Mouse (Mus musculus) erythroblast, embryonic 14.5 days (primary cell): Measurements from ENCODE around the gene Dnajb12.

Experiments
- GATA1 ChIP-seq: IDR thresholded peaks from 2 replicates; pipeline ENCODE4 v1.6.1; 2012; ENCODE audit warnings: low read length, inconsistent platforms, mixed read lengths
- TAL1 ChIP-seq: IDR thresholded peaks from 3 replicates; pipeline ENCODE4 v1.6.1; 2012; ENCODE audit warnings: low read length, inconsistent platforms, mixed read lengths

DNA sequence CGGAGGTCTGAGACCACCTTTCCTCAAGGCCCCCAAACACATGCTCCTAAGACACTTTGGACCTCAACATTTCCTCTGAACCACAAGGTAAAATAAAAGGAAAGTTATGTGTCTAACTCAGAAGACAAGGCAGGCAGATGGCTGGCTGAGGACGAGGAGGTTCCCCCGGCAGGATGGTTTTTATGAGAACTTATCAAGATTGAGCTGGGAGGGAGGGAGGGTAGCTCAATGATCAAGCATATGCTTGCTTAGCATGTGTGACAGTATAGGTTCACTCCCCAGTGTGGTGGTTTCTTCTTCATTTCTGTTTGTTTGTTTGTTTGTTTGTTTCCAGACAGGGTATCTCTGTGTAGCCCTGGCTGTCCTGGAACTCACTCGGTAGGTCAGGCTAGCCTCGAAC, 67.0 kb downstream of the Dnajb12 start:
- no peak for TF ChIP-seq GATA1
- no peak for TF ChIP-seq TAL1
